Mouse (Mus musculus): ENCODE measurements around the gene Ap1m2.

GRCm38 (mm10) chr9:21283591-21283990 is 28.5 kb downstream of the Ap1m2 start:
- peak; percentile 35 for TF ChIP-seq CTCF (conservative IDR thresholded peaks at IDR 0.05; ENCODE audit: low read length)
- no peak for TF ChIP-seq NANOG (IDR thresholded peaks at IDR 0.05; ENCODE audit: borderline replicate concordance, low read length)
- TF ChIP-seq POU5F1 (IDR thresholded peaks at IDR 0.05; ENCODE audit: borderline replicate concordance, low read length) = no peak

Measured in E14TG2a.4 (cell line).